Mouse (Mus musculus): ENCODE data around the gene Gm47791.

Gm47791 gene

DNA sequence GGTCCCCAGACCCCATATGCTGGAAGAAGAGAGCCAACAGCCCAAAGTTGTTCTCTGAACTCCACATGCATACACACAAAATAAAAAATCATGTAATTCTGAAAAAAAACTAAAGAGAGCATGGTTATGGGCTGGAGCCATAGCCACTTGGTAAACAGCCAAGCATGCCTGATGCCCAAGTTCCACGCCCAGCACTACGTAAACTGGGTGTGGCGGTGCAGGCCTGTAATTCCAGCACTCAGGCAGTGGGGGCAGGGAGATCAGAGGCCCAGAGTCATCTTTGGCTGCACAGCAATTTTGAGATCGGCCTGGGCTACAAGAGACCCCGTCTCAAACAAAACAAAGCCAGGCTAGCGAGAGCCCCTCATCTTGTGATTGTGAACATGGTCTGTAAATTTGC lies 14.5 kb upstream of the Gm47791 start:
- DNase-seq, result no peak

DNA sequence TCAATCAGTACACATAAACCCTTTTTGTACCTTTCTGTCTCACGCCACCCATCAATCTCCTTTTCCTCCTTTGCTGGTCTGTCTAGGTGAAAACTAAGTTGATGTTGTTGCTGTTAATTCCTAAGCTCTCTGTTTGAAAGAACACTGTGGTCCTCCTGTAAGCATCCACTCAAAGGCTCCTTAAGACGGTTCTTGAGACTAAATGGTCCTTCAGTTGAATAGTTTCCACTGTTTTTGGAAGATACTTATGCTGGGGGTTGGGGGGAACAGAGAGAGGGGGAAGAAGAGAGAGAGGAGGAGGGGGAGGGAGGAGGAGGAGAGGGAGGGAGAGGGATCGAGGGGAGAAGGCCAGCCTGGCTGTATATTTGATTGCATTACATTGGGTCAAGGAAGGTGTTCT lies 12.5 kb upstream of the Gm47791 start:
- DNase-seq, result no peak

DNA sequence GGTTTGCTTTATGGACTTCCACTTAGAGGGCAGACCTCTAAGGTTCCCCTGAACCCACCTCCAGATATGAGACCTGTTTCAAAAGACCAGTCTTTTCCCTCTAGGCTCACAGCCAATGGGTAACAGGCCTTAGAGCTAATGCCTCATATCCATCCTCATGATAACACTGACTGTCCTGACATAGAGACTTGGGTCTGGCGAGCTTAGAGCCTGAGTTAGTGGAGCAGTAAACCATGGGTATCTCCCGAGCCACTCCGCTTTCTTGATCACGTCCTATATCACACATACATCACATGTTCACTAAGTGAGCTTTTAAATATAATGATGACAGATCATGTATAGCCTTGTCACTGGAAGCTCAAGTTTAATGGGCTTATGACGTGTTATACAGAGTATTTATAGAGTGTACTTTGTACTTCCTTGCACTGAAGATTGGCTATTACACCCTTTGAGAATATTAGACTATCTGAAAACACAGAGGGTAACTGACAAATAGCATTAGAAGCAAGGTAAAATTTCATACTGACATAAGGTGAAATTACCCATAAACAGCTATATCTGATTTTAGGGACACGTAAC lies 8.4 kb upstream of the Gm47791 start:
- DNase-seq, result no peak

DNA sequence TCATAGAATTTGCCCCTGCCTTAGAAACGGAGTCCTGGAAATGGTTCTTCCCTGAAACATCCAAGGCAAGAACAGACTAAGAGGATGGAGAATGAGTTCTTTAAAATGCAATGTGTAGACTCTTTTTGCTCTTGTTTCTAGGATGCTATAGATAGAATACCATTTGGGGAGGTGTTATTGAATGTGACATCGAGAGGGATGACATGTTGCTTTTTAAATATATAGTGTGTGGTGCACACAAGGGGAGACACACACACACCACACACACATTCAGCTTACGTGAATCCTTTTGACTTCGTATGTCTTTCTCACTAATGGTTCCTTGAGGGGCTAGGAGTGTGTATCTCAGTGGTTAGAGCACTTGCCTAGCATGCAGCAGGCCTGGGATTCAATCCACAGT lies 4.2 kb upstream of the Gm47791 start:
- no peak for DNase-seq

DNA sequence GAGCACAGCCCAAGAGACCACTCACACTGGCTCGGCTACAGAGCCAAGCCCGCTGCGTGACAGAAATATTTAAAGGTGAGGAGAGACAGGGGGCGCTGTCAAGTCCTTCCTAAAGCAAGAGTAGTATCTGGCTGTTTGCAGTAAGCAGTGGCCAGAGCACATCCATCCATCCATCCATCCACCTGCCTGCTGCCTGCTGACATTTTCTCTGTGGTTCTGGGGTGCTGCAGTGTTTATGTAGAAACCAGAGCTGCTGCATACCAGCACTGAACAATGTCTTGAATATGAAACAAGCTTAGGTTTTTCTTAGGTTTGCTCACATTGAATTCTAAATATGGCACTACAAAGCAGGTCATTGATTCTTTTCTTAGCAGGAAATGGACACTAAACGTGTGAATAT lies 2.2 kb upstream of the Gm47791 start:
- DNase-seq, result no peak

DNA sequence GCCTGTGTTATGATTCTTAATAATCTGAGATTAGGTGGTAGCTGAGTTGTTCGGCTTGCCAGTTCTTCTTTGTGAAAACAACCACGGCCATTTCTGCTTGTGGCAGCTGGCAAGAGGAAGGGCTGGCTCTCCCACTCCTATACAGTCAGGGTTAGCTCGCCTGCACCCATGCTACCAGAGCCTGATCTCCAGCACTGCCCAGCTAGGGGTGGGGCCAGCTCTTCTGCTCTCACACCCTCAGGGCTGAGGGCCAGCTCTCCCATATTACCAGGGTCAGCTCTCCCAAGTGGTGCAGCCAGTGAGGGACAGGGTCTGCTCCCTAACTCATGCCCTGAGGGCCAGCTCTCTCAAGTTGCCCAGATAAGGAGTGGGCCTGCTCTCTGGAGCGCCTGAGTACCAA lies 1.4 kb upstream of the Gm47791 start:
- DNase-seq, result no peak

DNA sequence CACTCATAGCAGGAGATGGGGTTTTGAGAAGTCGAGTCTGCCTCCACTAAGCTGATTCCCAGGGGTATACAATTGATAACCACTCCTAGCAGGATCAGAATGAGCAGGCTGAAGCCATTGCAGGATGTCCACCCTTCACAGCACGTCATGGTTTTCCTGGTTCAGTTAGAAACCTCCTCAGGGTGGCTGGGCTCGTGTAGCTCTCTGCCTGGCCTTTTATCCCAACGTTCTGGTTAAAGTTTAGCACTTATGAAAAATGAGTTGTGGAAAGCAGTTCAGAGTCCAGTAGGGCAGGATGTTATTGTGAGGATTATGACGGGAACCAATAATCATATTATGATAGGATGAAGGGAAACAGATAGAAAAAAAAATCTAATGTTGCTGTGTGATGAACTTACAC lies 2.8 kb downstream of the Gm47791 start, which contains the start of gene Tm4sf20:
TSS of gene Tm4sf20 (minus strand) at position 193 of the 400 bp plus-strand sequence.
- DNase-seq, result no peak

DNA sequence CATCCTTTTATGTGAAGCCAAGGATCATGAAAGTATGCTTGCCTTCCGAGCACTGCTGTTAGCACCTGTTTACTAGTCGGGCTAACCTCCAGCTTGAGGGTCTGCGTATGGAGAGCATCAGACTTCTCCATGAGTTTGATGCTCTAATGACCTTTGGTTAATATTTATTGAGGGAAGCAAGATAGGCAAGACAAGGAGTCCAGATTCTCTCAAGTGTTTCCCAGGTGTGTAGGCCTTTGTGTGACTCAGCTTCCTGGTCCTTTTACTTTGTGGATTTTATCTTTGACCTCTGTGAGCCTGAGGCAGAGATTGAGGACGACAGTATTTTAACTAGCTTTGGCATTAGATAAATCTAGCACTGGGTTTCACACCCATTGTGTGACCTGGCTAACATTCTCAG lies 4.4 kb downstream of the Gm47791 start:
- DNase-seq, result no peak

DNA sequence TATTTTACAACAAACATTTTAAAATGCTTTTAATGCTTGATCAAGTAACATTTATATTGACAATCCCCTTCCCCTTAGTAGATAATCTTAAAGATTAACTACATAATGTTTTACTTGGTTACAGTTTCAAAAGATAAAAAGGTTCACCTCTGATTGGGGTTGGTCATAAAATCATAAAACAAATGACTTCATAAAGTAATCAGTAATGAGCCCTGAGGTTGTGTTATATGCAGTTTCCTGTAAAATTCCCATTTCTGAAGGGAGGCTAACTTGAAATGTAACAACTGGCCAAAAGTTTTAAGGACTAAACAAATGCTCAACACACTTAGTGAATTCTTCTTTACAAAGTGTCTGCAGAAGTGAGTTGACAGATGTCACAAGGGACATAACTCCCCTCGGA lies 4.8 kb downstream of the Gm47791 start:
- DNase-seq, result no peak

DNA sequence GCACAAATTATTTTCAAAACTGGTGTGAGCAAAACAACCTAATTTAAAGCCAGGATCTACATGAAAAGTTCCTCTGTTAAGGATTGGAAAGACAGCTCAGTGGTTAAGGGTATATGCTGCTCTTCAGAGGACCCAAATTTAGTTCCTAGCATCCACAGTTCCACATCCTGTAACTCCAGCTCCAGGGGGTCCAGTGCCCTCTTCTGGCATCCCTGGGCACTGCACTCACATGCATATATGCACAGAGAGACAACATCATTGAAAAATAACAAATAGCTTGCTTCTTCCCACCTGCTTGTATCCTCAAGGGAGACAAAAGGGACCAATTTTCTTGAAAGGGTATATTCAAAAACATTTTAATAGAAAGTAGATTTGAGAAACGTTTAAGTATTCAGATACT lies 8.8 kb downstream of the Gm47791 start:
- no peak for DNase-seq

DNA sequence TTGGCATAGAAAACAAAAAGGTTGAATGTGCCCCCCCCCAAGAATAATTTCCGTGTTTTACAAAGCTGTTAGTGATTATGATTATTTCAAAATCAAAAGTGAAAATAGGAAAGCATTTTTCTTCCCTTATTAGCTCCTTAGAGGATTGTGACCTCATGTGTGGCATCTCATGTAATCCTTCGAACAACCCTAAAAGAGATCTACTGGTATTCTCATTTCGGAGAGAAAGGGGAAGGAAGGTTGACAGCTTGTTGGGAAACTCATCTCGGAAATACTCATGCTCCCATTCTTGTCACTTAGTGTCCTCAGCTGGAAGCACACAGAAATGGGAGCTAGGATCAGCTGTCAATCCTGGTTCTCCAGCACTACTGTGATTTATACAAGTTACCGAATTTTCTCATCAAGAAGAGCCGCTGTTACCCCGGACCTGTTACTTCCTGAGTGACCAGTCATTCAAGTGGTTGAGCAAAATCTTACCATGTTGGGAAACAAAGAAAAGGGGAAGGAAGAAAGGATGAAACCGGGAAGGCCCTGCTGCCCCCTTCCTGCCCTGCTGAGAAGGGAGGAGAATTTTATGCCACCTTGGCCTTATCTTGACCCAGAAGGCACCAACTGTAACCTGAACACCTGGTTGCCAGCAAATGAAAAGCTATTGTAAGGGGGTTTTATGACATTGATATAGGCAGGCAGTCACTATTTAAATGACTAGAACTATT lies 9.4 kb downstream of the Gm47791 start:
- no peak for DNase-seq

DNA sequence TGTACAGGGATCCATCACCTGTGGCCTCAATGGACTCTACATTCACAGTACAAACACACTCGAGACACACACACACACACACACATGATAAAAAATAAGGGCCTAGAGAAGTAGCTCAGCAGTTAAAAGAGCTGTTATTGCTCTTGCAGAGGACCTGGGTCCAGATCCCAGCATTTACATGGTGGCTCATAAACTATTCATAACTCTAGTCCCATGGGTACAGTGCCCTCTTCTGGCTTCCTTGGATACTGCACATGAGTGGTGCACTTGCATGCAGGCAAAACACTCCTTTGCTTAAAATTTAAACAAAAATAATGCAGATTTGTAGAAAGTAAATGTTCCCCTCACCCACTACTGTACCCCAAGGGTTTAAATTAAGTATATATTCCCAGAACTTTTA lies 11.5 kb downstream of the Gm47791 start:
- DNase-seq, result no peak

DNA sequence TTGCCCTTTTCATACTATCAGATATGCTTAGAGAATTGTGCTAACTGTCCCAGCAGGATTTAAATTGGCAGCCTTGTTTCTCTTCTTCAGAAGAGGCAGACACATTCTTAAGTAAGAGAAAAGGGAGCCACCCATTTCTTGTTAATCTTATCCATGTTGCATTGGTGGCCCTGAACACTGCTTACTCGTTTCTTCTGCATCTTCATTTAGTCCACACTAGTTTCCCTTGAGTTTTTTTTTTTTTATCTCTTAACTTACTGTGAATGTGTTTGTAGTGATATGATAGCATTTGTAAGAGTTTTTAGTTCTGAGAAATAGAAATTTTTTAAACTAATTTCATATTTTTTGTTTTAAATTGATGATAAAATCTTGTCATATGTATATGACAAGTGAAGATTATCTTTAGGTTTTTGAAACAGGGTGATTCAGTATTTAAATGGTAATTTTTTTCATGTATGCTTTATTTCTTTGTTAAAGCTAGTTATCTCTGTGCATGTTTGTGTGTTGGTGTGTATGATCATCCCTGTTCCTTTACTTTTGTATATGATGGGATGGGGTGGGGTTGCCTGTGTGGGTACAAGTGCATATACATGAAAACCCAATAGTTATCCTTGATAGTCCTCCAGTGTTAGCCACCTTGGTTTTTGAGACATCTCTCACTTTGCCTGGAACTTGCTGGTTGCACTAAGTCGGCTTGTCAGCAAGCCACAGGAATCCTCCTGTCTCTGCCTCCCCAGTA lies 23.2 kb downstream of the Gm47791 start:
- DNase-seq, result no peak

DNA sequence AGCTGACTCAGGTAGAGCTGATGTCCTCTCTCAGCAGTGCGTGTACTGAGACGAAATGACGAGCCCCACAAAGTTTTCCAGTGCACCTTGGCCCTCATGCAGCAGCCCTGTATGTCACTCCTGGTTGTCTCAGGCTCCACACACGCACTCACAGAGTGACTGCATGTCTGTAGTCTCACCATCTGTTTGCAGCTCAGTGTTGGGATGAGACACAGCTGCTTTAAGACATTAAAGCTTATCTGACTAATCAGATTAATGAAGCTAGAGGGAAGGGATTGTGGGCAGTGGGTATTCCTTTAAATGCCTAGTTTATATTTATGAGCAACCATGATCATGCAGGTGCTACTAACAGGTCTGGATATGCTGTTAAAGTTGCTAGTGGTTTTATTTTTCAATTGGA lies 24.6 kb downstream of the Gm47791 start:
- no peak for DNase-seq

DNA sequence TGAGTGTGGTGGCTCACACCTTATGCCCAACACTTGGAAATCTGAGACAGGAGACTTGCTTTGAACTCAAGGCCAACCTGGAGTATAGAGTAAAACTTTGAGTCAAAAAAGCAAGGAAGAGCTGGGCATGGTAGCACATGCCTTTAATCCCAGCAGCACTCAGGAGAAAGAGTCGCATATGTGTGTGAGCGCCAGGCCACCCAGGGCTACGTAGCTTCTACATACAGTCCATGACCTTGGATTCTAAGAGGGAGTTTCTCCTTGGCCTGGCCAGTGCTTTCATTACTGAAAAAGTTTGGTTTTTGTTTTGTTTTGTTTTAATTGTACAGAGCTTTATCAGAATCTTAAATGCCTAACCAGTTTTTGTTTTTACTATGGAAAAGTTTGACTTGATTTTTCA lies 27.1 kb downstream of the Gm47791 start:
- no peak for DNase-seq

DNA sequence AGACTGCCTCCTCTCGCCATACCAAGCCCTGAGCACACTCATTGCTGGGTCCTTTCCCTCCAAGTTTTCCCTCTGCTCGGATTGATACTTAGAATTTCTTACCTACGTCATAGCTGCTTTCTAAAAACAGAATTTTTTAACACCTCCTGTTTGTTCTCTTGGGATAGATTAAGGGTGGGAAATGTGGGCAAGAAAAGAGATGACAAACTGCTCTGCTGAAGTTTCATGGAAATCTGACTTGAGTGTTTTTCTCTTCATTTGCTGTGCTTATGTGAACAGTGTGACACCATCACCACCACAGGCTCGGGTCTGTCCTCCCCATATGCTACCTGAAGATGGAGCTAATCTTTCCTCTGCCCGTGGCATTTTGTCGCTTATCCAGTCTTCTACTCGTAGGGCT lies 29.5 kb downstream of the Gm47791 start:
- no peak for DNase-seq

DNA sequence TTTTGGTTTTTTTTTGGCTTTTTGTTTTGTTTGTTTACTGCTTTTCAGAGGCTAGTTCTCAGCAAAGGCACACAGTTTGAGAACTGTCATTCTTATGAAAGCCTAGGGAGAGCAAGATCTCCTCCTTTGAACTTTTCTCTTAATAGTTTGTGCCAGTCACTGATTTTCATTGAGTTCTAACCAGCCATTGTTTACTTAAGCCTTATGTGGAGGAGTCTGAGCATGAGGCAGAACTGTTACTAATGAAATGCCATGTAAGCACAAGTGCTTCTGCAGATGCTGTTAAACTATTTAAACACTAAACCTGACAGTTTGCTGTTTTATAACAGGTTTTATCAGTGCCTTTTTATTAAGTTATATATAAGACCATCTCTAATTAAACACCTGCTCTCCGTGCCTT lies 33.0 kb downstream of the Gm47791 start:
- no peak for DNase-seq

DNA sequence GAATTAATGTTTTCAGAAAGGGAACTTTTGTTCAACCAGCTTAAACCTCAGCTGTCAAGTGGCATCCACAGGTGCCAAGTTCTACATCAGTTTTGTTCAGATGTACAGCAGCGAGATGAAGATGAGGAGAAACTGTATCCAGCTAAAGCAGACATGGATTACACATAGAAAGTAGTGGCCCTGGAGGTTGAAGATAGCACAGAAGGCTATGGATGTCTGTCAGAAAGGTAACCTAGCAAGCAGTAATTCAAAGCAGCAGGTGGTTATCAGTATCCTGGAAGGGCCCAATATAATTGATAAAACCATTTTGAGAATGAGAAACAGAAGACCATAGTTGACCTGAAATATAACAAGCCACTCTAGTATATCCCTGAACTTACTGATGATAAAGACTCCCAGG lies 37.7 kb downstream of the Gm47791 start:
- DNase-seq, result no peak

DNA sequence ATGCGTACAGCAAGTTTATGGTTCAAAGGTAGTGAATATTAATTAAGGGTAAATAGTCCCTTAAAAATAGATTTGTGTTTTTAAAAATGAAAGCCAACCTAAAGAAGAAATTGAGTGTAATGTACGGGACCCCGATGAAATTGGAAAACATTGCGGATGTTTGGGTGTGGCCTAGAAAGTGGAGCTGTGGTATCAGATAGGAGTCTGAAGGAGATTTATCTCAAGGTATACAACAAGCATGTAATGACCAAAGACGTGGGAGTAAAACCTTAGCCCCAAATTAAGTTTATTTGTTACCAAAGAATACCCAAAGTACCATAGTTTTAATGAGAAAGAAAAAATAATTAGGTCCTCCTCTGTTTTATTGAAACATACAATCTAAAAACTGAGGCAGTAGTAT lies 44.6 kb downstream of the Gm47791 start:
- no peak for DNase-seq

DNA sequence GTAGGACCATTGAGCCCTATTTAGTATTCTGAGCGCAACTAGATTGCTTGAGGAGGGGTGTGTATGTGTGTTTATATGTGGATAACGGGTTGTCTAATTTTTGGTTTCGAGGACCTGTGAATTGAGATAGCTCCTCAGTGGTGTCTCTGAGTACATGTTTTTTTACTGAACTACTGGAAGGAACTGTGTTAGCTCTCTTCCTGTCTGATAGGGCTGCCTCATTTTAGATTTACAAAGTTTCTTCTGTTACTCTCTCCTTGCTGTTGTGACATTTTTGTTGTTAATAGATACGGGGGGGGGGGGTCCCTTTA lies 45.2 kb downstream of the Gm47791 start:
- no peak for DNase-seq

DNA sequence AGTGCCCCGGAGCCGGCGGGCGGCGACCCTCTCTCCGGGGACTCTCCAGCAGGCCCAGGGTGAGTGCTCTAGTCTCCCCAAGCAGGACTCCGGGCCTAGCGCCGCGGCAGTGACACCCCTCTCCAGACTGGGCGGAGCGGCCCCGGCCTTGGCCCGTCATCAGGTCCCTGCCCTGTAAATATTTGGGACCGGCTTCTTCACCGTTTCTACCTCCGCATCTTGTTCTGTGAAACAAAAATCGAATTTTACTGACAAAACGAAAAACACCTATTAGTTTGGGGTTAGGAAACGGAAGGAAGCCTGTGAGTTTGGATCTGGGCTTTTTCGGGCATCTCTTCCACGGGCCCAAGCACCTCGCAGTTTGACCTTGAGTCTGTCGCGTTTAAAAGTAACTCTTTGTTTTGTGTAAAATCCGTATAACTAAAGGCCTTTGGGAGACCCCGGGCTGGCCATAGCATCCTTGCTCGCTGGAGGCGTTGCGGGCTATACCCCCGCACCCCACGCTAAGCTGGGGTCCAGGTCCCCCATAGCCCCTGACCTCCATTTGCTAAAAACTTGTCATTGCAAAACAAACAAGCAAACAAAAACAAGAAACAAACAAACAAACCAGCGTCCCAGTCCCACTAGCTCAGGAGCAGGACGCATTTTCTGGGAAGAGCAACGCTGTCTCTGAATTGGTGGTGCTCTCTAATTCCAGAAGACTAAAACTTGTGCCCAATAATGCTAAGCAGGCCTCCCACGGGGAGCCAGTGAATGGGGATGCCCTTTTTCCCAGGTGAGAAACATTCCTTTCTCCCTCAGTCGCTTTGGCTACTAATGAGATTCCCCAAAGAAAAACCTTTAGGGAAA lies 45.8 kb downstream of the Gm47791 start:
- DNase-seq, result peak in 1 of 2 experiments; percentile 7

DNA sequence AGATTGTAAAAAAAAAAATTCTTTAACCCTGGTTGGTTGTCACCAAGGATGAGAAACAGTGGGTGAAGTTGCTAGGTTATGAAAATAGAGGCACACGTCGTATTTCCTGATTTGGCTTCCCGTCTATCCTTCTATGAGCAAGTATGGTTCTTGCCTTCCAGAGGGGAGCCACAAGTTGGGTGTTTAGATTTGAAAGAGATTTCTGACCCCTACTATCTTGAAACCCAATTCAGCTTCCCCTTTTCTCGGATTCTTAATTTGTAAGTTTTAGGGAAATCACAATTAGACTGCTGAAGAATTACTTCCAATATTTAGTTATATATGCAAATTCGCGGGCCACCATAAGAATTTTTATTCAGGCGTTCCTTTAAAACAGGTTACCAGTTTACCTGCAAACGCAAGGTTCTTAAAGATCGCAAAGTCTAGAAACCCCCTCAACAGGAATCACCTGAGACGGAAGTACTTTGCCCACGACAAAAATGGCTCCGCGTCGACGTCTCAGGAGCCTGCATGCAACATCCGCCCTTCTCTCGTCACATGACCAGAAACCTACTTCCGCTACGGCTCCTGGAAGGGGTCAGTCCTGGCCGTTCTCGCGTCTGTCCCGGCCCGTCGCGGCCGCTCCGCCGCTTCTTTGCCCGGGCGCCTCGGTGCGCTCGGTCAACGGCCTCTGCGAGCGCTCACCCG lies 46.6 kb downstream of the Gm47791 start, which contains the start of gene Mff:
TSS of gene Mff (plus strand) at position 552 of the 687 bp plus-strand sequence.
- peak; percentile 95 to 97 for DNase-seq
